Mouse (Mus musculus) ES-Bruce4 (cell line): Measurements from ENCODE around the gene Plxna1. TPM values are rescaled to one million over a fixed set of nuclear protein-coding genes. Genes with fewer than 3 reads are reported as not detected.

Experiments
- H3K27ac ChIP-seq: 2 replicates; pipeline ENCODE4 v1.5.1; 2012; ENCODE audit warnings: low read length, inconsistent platforms; ENCODE audit not compliant: insufficient read depth
- H3K27me3 ChIP-seq: 2 replicates; pipeline ENCODE4 v1.6.1; 2012; ENCODE audit warnings: mild to moderate bottlenecking, low read length, inconsistent platforms; ENCODE audit not compliant: control insufficient read depth, poor library complexity, insufficient read depth, severe bottlenecking
- H3K36me3 ChIP-seq: 2 replicates; pipeline ENCODE4 v1.6.1; 2012; ENCODE audit warnings: inconsistent platforms, mild to moderate bottlenecking, low read length, moderate library complexity; ENCODE audit not compliant: control insufficient read depth, poor library complexity, insufficient read depth, severe bottlenecking
- H3K4me1 ChIP-seq: one replicate; pipeline ENCODE4 v1.8.1; 2011; ENCODE audit warnings: low read length; ENCODE audit not compliant: control insufficient read depth, insufficient read depth
- H3K4me3 ChIP-seq: 2 replicates; pipeline ENCODE4 v1.5.1; 2011; ENCODE audit warnings: low read depth, mild to moderate bottlenecking, low read length
- H3K9ac ChIP-seq: 2 replicates; pipeline ENCODE4 v1.6.1; 2012; ENCODE audit warnings: low read depth, mild to moderate bottlenecking, inconsistent platforms; ENCODE audit not compliant: poor library complexity, severe bottlenecking
- H3K9me3 ChIP-seq: replicated peaks from 2 replicates; pipeline ENCODE4 v1.6.1; 2012; ENCODE audit warnings: mild to moderate bottlenecking, low read length, inconsistent platforms; ENCODE audit not compliant: control insufficient read depth, poor library complexity, insufficient read depth, severe bottlenecking
- CTCF ChIP-seq: IDR thresholded peaks from one replicate; pipeline ENCODE4 v1.8.1; 2011; ENCODE audit warnings: low read depth, low read length
- EP300 ChIP-seq: IDR thresholded peaks from 2 replicates; pipeline ENCODE4 v1.6.1; 2011; ENCODE audit warnings: low read depth, low read length; ENCODE audit not compliant: insufficient read depth
- POLR2A ChIP-seq: IDR thresholded peaks from one replicate; pipeline ENCODE4 v1.8.1; 2011; ENCODE audit warnings: low read length; ENCODE audit not compliant: insufficient read depth
- polyA plus RNA-seq: library from polyadenylated mRNA; stranded (reverse); fragments of >200 nt; gene quantifications from 2 replicates; pipeline ENCODE4 v1.2.4, GENCODE M21; 2011; ENCODE audit warnings: low read depth; ENCODE audit not compliant: missing spikeins, insufficient read depth, insufficient read length

The Plxna1 gene
- polyA plus RNA-seq, 1 experiment, result 106 TPM

DNA sequence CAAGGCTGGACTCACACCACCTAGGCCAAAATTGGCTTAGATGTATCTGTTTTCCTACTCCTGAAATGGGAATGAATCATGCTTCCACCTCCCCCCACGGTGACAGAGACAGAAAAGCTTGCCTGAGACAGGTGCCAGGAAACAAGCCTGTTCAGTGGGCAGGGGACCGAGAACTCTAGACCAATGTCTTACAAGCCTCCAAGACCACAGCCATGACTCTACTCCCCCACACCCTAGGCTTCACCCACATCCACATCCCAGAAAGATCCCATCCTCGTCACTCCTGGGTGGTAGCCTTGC, 17.0 kb downstream of the Plxna1 start:
- H3K4me1 ChIP-seq, result no peaks in the 10 kb centered on the region
- no peak overlapping the region for H3K4me3 ChIP-seq
- H3K9ac ChIP-seq, result no peak overlapping the region
- no peaks in the 10 kb centered on the region for H3K27me3 ChIP-seq
- TF ChIP-seq EP300 (no peak), POLR2A (no peak), CTCF (no peak)
- H3K9me3 ChIP-seq, result no peaks in the 10 kb centered on the region
- peaks cover 21% of the 10 kb centered on the region for H3K36me3 ChIP-seq
- no peak overlapping the region for H3K27ac ChIP-seq

DNA sequence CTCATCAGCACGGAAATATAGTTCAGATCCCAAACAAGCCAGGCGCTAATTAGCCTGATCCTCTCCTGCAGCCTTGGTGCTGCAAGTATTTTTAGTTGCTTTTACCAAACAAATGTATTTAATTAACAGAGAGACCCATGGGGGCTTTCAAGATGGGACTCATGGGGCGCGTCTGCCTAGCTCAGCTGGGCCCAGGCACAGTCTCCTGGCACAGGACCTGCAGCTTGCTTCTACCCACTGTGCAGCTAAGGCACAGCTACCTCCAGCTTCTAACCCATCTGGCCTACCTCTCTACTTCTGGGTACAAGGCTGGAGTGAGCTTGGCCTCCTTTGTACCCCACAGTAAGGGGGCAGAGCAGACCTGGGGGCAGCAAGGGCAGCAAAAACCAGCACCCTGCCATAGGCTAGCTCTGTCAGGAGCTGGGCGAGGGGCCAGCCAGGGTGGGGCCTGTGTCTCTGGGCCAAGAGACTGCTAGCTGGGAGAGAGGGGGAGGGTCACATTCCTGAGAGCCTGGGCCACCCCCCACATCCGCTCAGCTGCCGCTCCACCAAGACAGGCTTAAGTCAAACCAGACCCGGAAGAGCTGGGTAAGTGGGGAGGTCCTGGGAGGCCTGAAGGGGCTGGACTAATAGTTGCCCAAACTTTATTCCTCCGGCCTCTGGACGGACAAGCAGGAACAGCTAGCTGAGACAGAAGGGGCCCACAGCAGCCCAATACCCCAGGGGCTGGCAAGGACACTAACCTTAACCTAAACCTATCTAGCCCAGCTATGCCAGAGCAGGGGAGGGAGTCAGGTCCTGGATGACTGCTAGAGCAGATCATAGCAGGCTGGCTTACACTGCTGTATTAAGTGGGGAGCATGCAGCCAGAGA, 17.6 kb downstream of the Plxna1 start:
- H3K9ac ChIP-seq, result no peak overlapping the region

DNA sequence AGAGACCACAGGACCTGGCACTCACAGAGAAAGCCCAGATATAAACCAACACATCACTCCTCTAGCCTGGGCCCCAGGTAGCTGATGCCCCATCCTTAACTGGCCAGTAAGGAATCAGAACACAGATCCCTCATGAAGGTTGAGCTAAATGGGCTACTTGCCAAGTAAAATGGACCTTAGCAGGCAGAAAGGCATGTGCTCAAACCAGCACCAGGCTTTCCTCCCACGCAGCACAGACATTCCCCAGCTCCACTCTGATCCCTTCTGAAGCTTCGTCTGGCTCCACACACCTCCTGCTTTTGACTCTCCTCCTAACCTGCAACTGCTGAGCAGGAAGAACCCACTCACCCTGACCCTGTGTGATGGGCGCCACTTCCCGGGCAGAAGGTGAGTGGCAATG, 20.4 kb downstream of the Plxna1 start:
- H3K36me3 ChIP-seq, result peaks cover 26% of the 10 kb centered on the region
- H3K9ac ChIP-seq, result no peak overlapping the region
- no peak overlapping the region for H3K27ac ChIP-seq
- no peaks in the 10 kb centered on the region for H3K9me3 ChIP-seq
- no peaks in the 10 kb centered on the region for H3K4me1 ChIP-seq
- H3K27me3 ChIP-seq, result no peaks in the 10 kb centered on the region
- TF ChIP-seq CTCF (no peak), EP300 (no peak), POLR2A (no peak)
- no peak overlapping the region for H3K4me3 ChIP-seq

More for the DNA sequence above, 17.6 kb downstream of the Plxna1 start:
- no peaks in the 10 kb centered on the region for H3K9me3 ChIP-seq
- H3K36me3 ChIP-seq, result peaks cover 21% of the 10 kb centered on the region
- no peaks in the 10 kb centered on the region for H3K4me1 ChIP-seq
- no peaks in the 10 kb centered on the region for H3K27me3 ChIP-seq
- TF ChIP-seq CTCF, result no peak
- 0 out of 2 replicates have a peak, but pooled peaks have one; percentile 9 for TF ChIP-seq EP300
- no peak for TF ChIP-seq POLR2A
- no peak overlapping the region for H3K4me3 ChIP-seq
- H3K27ac ChIP-seq, result no peak overlapping the region

DNA sequence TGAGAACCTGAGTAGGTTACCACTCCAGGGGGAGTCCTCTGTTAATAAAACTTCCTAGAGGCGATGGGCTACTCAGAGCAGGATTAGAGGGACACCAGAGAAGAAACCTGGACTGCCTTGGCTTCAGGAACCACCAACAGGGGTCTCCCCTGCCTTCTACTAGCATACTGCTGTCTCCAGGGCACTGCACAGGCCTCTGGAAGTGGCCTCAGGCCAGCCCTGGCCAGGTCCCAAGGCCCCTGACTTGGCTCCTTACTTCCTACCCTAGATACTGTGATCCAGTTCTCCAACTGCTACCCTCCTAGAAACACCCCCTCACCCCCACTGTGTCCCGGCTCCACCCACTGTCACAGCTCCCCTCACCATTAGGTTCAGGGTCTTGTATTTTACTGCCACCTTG, 23.0 kb downstream of the Plxna1 start:
- Histone ChIP-seq H3K36me3 (peaks cover 32% of the 10 kb centered on the region), H3K27ac (no peak overlapping the region), H3K4me1 (no peaks in the 10 kb centered on the region), H3K9me3 (no peaks in the 10 kb centered on the region), H3K27me3 (no peaks in the 10 kb centered on the region), H3K9ac (no peak overlapping the region), H3K4me3 (no peak overlapping the region)
- no peak for TF ChIP-seq CTCF
- TF ChIP-seq EP300, result no peak
- TF ChIP-seq POLR2A, result no peak

DNA sequence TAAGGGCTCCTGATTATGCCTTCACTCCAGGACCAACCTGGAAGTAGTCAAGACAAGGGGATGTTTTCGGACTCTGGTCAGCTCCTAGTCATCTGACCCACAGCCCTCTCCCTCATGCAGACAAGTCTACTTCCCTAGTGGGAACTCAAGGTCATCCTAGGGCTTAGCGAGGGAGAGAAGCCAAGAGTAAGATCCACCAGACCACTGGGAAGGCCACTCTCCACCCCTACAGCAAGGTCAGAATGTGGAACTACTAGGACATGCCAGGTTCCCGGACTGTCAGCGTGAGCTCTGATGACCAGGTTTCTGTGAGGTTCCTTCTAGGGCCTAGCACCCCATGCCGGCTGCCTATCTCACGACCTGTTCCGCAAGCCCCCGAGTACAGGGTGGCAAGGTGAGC, 23.7 kb downstream of the Plxna1 start:
- Histone ChIP-seq H3K9ac (no peak overlapping the region), H3K27ac (no peak overlapping the region), H3K4me1 (no peaks in the 10 kb centered on the region), H3K36me3 (peaks cover 36% of the 10 kb centered on the region), H3K9me3 (no peaks in the 10 kb centered on the region), H3K27me3 (no peaks in the 10 kb centered on the region), H3K4me3 (no peak overlapping the region)
- TF ChIP-seq EP300 (no peak), POLR2A (no peak), CTCF (no peak)

DNA sequence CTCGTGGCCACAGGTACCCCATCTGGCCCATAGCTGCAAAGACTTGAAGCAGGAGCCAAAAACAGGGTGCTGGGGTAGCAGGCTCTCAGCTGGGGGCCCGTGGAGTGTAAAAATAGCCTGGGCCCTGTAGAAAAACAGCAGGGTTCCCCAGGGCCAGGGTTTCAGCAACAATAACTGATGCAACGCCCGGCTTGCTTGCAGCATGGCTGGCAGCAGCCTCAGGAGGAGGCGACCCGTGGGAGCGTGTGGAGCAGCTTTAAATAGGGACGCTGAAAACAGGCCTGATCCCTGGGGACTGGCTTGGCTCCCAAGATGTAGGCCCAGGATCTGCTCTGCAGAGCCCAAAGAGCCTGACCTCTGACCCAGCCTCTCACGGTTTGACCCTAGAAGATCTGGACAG, 24.8 kb downstream of the Plxna1 start:
- Histone ChIP-seq H3K27me3 (no peaks in the 10 kb centered on the region), H3K27ac (no peak overlapping the region), H3K36me3 (peaks cover 37% of the 10 kb centered on the region), H3K9ac (no peak overlapping the region), H3K9me3 (no peaks in the 10 kb centered on the region), H3K4me3 (no peak overlapping the region), H3K4me1 (no peaks in the 10 kb centered on the region)
- TF ChIP-seq POLR2A (no peak), EP300 (no peak), CTCF (no peak)
